Mouse (Mus musculus): ENCODE measurements at regions not wholly inside any gene's neighbourhood (a gene's known extent, or its start where the extent isn't known, plus 50 kb on each side); places are given as distances from the start of the nearest gene placed in this dataset.

DNA sequence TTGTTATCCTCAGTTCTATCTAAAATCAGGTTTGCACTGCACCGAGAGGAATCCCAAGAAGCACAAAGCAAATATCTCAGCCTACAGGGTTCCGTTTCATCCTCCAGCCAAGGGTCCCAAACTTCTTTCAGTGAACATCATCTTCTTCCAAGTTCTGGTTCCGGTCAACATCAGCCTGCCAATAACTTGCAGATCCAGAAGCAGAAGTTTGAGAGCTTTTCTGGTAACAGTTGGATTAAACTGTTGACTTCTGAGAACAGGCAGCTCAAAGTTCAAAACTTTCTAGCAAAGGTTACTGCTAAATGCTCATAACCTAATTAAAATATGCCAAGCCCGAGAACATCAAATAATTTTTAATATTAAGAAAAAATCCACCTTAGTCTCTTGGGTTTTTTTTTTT lies 237.0 kb upstream of the Gm37988 start:
- no peak for TF ChIP-seq GATA1 (IDR thresholded peaks at IDR 0.05; ENCODE audit: borderline replicate concordance, low read length)
- TF ChIP-seq FLI1 (IDR thresholded peaks at IDR 0.05; ENCODE audit: low read length) = no peak
- H3K9me3 ChIP-seq = peaks cover 7% of the 10 kb centered on the region
- peaks cover 22% of the 10 kb centered on the region for H3K4me1 ChIP-seq
- H3K36me3 ChIP-seq (replicated peaks; ENCODE audit: low read length) = no peaks in the 10 kb centered on the region
- peaks cover 8% of the 10 kb centered on the region for H3K27me3 ChIP-seq (replicated peaks)
- no peak overlapping the region for H3K4me3 ChIP-seq (replicated peaks)

DNA sequence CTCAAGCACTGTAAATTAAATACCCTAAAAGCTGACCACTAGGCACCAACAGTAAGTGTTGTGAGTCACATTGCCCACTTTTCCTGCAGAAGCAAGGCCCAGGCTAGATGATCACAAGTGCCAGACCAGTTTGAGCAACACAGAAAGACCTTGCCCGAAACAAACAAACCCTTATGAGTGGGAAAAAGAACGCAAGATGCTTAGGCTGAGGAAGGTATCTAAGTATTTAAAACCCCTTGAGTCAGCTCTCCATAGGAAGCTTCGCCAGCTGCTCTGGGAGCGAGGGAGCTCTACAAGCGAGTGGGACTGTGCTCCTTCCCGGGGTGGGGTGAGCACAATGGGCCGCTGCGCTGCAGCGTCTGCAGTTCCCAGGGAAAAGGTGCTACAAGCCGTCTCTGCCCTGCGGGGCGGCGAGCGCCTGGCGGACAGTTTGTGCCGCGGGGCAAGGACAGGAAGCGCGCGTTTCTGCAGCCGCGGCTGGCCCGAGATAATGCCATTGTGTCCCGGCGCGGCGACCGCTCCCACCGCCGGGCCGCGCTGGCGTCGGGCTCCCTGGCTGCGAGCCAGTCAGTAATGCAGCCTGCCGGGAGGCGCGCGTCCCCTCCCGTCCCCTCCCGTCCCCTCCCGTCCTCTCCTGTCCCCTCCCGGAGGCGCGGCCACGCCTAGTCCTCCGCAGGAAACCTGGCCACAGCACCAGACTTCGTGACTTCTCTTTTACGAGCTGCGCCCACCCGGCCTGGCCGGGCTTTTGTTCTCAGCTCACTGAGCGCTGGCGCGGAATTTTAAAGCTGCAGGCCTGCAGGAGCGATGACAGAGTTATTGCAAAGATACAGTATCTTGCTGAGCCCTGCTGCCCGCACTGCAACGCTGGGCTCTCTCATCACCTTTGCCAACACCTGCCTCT lies 236.1 kb upstream of the Gm37988 start:
- Histone ChIP-seq H3K36me3 (replicated peaks; ENCODE audit: low read length) (no peaks in the 10 kb centered on the region), H3K27me3 (replicated peaks) (peaks cover 8% of the 10 kb centered on the region), H3K9me3 (peaks cover 7% of the 10 kb centered on the region), H3K4me1 (peaks cover 22% of the 10 kb centered on the region), H3K4me3 (replicated peaks) (peak overlapping the region; percentile 92)
- TF ChIP-seq GATA1 (IDR thresholded peaks at IDR 0.05; ENCODE audit: borderline replicate concordance, low read length) (no peak), FLI1 (IDR thresholded peaks at IDR 0.05; ENCODE audit: low read length) (no peak)

DNA sequence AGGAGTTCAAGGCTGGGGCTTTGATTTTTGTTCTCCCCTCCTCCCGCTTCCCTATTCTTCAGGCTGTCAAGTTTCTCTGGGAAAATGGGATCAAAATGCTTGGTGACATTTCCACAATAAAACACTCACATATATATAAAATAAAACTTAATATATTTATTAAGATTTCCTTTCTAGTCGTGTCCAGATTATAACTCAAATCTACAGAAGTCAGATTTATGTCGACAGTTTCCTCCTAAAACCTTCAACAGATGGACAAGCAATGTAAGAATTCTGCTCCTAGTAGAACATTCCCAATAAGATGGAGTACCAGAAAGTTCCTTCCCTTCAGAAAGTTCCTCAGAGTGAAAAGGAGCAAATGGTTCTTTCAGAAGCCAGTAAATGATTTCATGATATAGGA lies 235.4 kb upstream of the Gm37988 start:
- Histone ChIP-seq H3K4me1 (peaks cover 22% of the 10 kb centered on the region), H3K36me3 (replicated peaks; ENCODE audit: low read length) (no peaks in the 10 kb centered on the region), H3K9me3 (peaks cover 7% of the 10 kb centered on the region), H3K27me3 (replicated peaks) (peaks cover 8% of the 10 kb centered on the region), H3K4me3 (replicated peaks) (no peak overlapping the region)
- TF ChIP-seq GATA1 (IDR thresholded peaks at IDR 0.05; ENCODE audit: borderline replicate concordance, low read length) = no peak
- TF ChIP-seq FLI1 (IDR thresholded peaks at IDR 0.05; ENCODE audit: low read length) = no peak

DNA sequence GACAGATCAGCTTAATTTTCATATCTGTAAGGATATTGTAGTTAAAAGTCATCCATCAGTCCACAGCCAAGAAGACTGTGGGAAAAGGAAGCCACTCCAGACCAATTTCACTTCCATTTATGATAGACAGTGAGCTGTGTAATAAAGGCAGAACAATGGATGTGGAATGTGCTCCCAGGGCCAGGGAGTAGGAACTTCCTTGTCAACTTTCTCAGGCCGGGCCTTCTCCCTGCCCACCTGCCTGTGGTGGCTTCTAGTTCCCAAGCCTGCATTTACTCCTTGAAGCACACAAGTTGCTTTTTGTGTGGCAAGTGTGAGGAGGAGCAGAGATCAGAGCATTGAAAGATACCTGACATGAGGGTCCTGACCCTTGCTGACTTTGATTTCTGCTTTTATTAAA lies 233.6 kb upstream of the Gm37988 start:
- TF ChIP-seq GATA1 (IDR thresholded peaks at IDR 0.05; ENCODE audit: borderline replicate concordance, low read length) (no peak), FLI1 (IDR thresholded peaks at IDR 0.05; ENCODE audit: low read length) (no peak)
- Histone ChIP-seq H3K27me3 (replicated peaks) (peaks cover 8% of the 10 kb centered on the region), H3K9me3 (no peaks in the 10 kb centered on the region), H3K4me3 (replicated peaks) (no peak overlapping the region), H3K36me3 (replicated peaks; ENCODE audit: low read length) (no peaks in the 10 kb centered on the region), H3K4me1 (peaks cover 23% of the 10 kb centered on the region)

DNA sequence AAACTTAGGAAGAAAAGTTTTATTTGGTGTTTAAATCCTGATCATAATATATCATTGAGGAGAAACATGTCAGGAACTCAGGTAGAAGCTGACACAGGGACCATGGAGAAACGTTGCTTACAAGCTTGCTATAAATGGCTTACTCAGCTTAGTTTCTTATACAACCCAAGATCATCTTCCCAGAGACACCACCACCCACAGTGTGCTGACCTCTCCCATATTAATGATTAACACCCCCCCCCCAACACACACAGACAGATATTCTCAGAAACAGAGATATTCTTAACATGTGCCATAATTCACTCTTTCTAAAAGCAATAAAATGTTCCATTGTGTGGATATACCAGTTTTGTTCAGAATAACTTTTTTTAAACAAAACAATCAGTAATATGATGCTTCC lies 230.7 kb upstream of the Gm37988 start:
- Histone ChIP-seq H3K4me3 (replicated peaks) (no peak overlapping the region), H3K36me3 (replicated peaks; ENCODE audit: low read length) (no peaks in the 10 kb centered on the region), H3K27me3 (replicated peaks) (peaks cover 4% of the 10 kb centered on the region), H3K4me1 (peaks cover 30% of the 10 kb centered on the region), H3K9me3 (no peaks in the 10 kb centered on the region)
- TF ChIP-seq GATA1 (IDR thresholded peaks at IDR 0.05; ENCODE audit: borderline replicate concordance, low read length) (no peak), FLI1 (IDR thresholded peaks at IDR 0.05; ENCODE audit: low read length) (no peak)

DNA sequence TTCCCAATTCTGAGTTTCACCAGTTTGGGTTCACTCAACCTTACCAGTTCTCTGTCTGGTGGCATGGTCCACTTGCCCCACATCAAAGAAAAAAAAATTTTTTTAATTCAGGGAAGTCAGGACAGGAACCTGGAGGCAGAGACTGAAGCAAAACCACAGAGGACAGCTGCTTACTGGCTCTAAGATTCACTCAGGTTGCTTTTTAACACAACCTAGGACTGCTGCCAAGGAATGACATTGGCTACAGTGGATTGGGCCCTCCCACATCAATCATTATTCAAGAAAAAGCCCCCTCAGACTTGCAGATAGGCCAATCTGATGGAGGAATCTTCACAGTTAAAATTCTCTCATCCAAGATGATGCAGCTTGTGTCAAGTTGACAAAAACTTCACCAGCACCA lies 225.2 kb upstream of the Gm37988 start:
- H3K4me3 ChIP-seq (replicated peaks) = no peak overlapping the region
- no peaks in the 10 kb centered on the region for H3K9me3 ChIP-seq
- peaks cover 24% of the 10 kb centered on the region for H3K4me1 ChIP-seq
- TF ChIP-seq FLI1 (IDR thresholded peaks at IDR 0.05; ENCODE audit: low read length) = no peak
- no peak for TF ChIP-seq GATA1 (IDR thresholded peaks at IDR 0.05; ENCODE audit: borderline replicate concordance, low read length)
- no peaks in the 10 kb centered on the region for H3K36me3 ChIP-seq (replicated peaks; ENCODE audit: low read length)
- H3K27me3 ChIP-seq (replicated peaks) = no peaks in the 10 kb centered on the region

DNA sequence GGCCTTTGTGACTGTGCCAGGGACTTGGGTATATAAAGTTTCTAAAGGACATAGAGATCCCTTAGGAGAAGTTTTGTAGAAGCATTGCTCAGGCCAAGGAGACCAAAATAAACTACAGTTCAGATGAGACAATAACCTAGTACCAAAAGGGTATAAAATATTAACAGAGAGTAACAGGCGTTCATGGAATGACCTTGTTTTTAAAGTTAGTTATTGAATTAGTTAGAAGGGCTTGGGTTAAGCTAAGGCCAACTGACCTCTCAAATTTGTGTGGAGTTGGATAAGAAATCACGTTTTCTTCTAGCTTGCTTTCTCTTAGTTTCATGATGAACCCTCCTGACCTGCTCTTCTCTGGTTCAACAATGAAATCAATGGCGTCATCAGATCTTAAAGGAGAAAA lies 209.8 kb upstream of the Gm37988 start:
- Histone ChIP-seq H3K4me1 (peaks cover 23% of the 10 kb centered on the region), H3K27me3 (replicated peaks) (peaks cover 11% of the 10 kb centered on the region), H3K36me3 (replicated peaks; ENCODE audit: low read length) (no peaks in the 10 kb centered on the region), H3K9me3 (no peaks in the 10 kb centered on the region), H3K4me3 (replicated peaks) (no peak overlapping the region)
- no peak for TF ChIP-seq FLI1 (IDR thresholded peaks at IDR 0.05; ENCODE audit: low read length)
- TF ChIP-seq GATA1 (IDR thresholded peaks at IDR 0.05; ENCODE audit: borderline replicate concordance, low read length) = no peak

DNA sequence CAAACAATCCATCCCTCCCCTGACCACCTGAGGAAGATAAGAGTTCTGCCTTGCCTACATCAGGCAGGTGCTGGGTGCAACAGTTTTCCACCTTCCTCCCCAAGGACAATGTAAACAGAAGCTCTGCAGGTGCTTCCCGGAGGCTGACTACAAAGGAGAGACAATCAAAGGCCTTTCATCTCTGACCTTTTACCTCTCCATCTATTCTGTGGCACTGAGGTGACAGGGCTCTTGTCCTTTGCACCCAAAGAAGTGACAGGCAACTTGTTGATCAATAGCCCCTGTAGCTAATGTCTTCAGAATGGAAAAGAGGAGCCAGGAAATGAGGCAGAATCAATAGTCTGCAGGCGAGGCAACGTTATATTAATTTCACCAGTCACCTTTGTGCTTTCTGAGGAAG lies 209.3 kb upstream of the Gm37988 start:
- TF ChIP-seq GATA1 (IDR thresholded peaks at IDR 0.05; ENCODE audit: borderline replicate concordance, low read length) = no peak
- no peak for TF ChIP-seq FLI1 (IDR thresholded peaks at IDR 0.05; ENCODE audit: low read length)
- H3K9me3 ChIP-seq = no peaks in the 10 kb centered on the region
- H3K4me1 ChIP-seq = peaks cover 24% of the 10 kb centered on the region
- no peak overlapping the region for H3K4me3 ChIP-seq (replicated peaks)
- peaks cover 8% of the 10 kb centered on the region for H3K27me3 ChIP-seq (replicated peaks)
- H3K36me3 ChIP-seq (replicated peaks; ENCODE audit: low read length) = no peaks in the 10 kb centered on the region

DNA sequence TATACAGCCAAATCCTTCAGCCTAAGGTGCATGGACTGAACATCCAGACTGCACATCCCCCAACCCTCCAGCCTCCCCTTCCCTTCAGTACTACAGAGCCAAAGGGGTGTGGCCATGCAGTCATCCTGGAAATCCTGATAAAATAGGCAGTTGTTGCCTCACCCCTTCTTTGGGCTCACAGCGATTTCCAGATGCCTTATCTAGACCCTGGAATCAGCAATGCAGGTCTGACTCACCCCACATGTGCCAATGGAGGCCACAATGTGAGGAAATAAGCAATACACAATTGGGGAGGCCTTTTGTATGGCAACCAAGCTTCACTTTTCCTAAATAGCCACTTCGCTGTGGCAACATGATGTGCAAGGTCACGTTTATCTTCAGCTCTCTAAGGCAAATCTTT lies 205.3 kb upstream of the Gm37988 start:
- no peaks in the 10 kb centered on the region for H3K9me3 ChIP-seq
- no peak overlapping the region for H3K4me3 ChIP-seq (replicated peaks)
- no peak for TF ChIP-seq GATA1 (IDR thresholded peaks at IDR 0.05; ENCODE audit: borderline replicate concordance, low read length)
- H3K36me3 ChIP-seq (replicated peaks; ENCODE audit: low read length) = no peaks in the 10 kb centered on the region
- H3K27me3 ChIP-seq (replicated peaks) = no peaks in the 10 kb centered on the region
- peaks cover 28% of the 10 kb centered on the region for H3K4me1 ChIP-seq

DNA sequence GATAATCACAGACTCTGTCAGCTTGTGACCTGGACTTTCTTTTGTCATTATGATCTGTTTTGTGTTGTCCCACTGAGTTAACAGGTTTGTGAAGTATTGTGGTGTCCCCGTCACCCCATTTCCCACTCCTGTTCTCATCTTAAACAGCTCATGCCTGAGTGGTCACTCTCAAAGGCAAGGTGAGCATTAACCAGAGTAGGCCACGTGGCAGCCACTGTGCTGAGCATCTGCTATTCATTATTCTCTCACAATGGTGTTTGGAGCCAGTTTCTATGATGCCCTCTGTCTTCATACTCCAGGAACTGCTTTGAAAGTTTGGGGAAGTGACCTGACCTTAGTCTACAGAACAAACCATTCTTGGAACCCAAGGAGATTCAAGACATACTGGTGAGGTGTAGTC lies 198.9 kb upstream of the Gm37988 start:
- H3K27me3 ChIP-seq (replicated peaks) = no peaks in the 10 kb centered on the region
- no peaks in the 10 kb centered on the region for H3K36me3 ChIP-seq (replicated peaks; ENCODE audit: low read length)
- peaks cover 49% of the 10 kb centered on the region for H3K4me1 ChIP-seq
- H3K4me3 ChIP-seq (replicated peaks) = no peak overlapping the region
- H3K9me3 ChIP-seq = no peaks in the 10 kb centered on the region
- TF ChIP-seq FLI1 (IDR thresholded peaks at IDR 0.05; ENCODE audit: low read length) (no peak), GATA1 (IDR thresholded peaks at IDR 0.05; ENCODE audit: borderline replicate concordance, low read length) (no peak)

Data from megakaryocyte, embryonic 14.5 days (primary cell).